Mouse (Mus musculus): ENCODE data around the gene Kcnc2.

- TF ChIP-seq CTCF (IDR thresholded peaks at IDR 0.05; ENCODE audit: control insufficient read depth, insufficient read depth, low read length) (no peak), POLR2A (IDR thresholded peaks at IDR 0.05; ENCODE audit: borderline replicate concordance, control insufficient read depth, low read depth, low read length) (no peak)
Measured at GRCm38 (mm10) chr10:112378465-112378864, 107.5 kb downstream of the Kcnc2 start.

All from bone marrow, adult 2 months (tissue).